Mouse (Mus musculus) liver, embryonic 14.5 days (tissue): Measurements from ENCODE around the gene Arhgef33.

Source experiments
- CTCF ChIP-seq: IDR thresholded peaks from 2 replicates; pipeline ENCODE4 v1.5.1; 2016; ENCODE audit warnings: antibody characterized with exemption, low read depth, control low read depth
- EP300 ChIP-seq: IDR thresholded peaks from 2 replicates; pipeline ENCODE4 v1.6.1; 2016; ENCODE audit warnings: antibody characterized with exemption, low read depth

- TF ChIP-seq EP300 (no peak), CTCF (no peak)
Measured at GRCm38 (mm10) chr17:80290074-80290657, 17.0 kb upstream of the Arhgef33 start, which contains the start of the genes Morn2 and Dhx57.
